Mouse (Mus musculus): ENCODE results near the gene Popdc2. TPM values are rescaled to one million over a fixed set of nuclear protein-coding genes. Genes with fewer than 3 reads are reported as not detected.

Popdc2 gene
- polyA plus RNA-seq, 1 experiment from 2014 or later = 0.52 TPM

GRCm38 (mm10) chr16:38346529-38347325, 15.3 kb upstream of the Popdc2 start, which contains the start of the genes Cox17 and Gm21987:
Gene Cox17, plus strand, starts transcription at chr16:38346991.
Gene Gm21987, plus strand, starts transcription at chr16:38347040.
- H3K36me3 ChIP-seq = peaks cover 22% of the 10 kb centered on the region
- WGBS = 2% methylated on average over 35 of the region's 35 CpGs
- peak; percentile 98 for ATAC-seq (ENCODE audit: low FRiP score, low read depth)
- no peaks in the 10 kb centered on the region for H3K27me3 ChIP-seq
- peak within 1 kb of the TSS; percentile 57 for H3K4me3 ChIP-seq
- H3K4me1 ChIP-seq (replicated peaks) = peaks cover 16% of the 10 kb centered on the region
- H3K4me2 ChIP-seq = peak within 1 kb of the TSS; percentile 66
- H3K9ac ChIP-seq = peak within 1 kb of the TSS; percentile 64
- no peaks in the 10 kb centered on the region for H3K9me3 ChIP-seq
- peak within 1 kb of the TSS; percentile 83 for H3K27ac ChIP-seq (replicated peaks)

GRCm38 (mm10) chr16:38347588-38347987, 14.4 kb upstream of the Popdc2 start:
- peak overlapping the region; percentile 66 for H3K4me2 ChIP-seq
- no peaks in the 10 kb centered on the region for H3K27me3 ChIP-seq
- no peaks in the 10 kb centered on the region for H3K9me3 ChIP-seq
- H3K4me3 ChIP-seq = peak overlapping the region; percentile 57
- 67% methylated on average over 6 of the region's 6 CpGs for WGBS
- peaks cover 27% of the 10 kb centered on the region for H3K36me3 ChIP-seq
- ATAC-seq (ENCODE audit: low FRiP score, low read depth) = no peak
- no peak overlapping the region for H3K27ac ChIP-seq (replicated peaks)
- H3K4me1 ChIP-seq (replicated peaks) = peaks cover 12% of the 10 kb centered on the region
- H3K9ac ChIP-seq = no peak overlapping the region; the same call in 1 of the 2 replicates

GRCm38 (mm10) chr16:38348217-38348761, 13.7 kb upstream of the Popdc2 start:
- Histone ChIP-seq H3K27ac (replicated peaks) (no peak overlapping the region), H3K4me1 (replicated peaks) (peaks cover 12% of the 10 kb centered on the region), H3K9ac (no peak overlapping the region), H3K4me2 (no peak overlapping the region), H3K4me3 (no peak overlapping the region), H3K36me3 (peaks cover 27% of the 10 kb centered on the region), H3K9me3 (no peaks in the 10 kb centered on the region), H3K27me3 (no peaks in the 10 kb centered on the region)
- no peak for ATAC-seq (ENCODE audit: low FRiP score, low read depth)
- 93% methylated on average over 9 of the region's 9 CpGs for WGBS

GRCm38 (mm10) chr16:38349881-38350280, 12.1 kb upstream of the Popdc2 start:
- Histone ChIP-seq H3K9me3 (no peaks in the 10 kb centered on the region), H3K4me1 (replicated peaks) (peaks cover 12% of the 10 kb centered on the region), H3K27ac (replicated peaks) (no peak overlapping the region), H3K9ac (no peak overlapping the region), H3K4me2 (no peak overlapping the region), H3K27me3 (no peaks in the 10 kb centered on the region), H3K4me3 (no peak overlapping the region), H3K36me3 (peaks cover 27% of the 10 kb centered on the region)
- ATAC-seq (ENCODE audit: low FRiP score, low read depth) = no peak
- 96% methylated on average over 2 of the region's 2 CpGs for WGBS

- Histone ChIP-seq H3K9ac (no peak overlapping the region), H3K4me3 (no peak overlapping the region), H3K4me2 (no peak overlapping the region), H3K36me3 (peaks cover 27% of the 10 kb centered on the region), H3K9me3 (no peaks in the 10 kb centered on the region), H3K27me3 (no peaks in the 10 kb centered on the region), H3K4me1 (replicated peaks) (peaks cover 12% of the 10 kb centered on the region), H3K27ac (replicated peaks) (no peak overlapping the region)
- ATAC-seq (ENCODE audit: low FRiP score, low read depth) = no peak
- WGBS = 88% methylated on average over 7 of the region's 7 CpGs
Observed at GRCm38 (mm10) chr16:38350361-38350855, 11.6 kb upstream of the Popdc2 start.

GRCm38 (mm10) chr16:38350939-38351338, 11.1 kb upstream of the Popdc2 start:
- H3K36me3 ChIP-seq = peaks cover 27% of the 10 kb centered on the region
- H3K4me1 ChIP-seq (replicated peaks) = peaks cover 12% of the 10 kb centered on the region
- H3K9me3 ChIP-seq = no peaks in the 10 kb centered on the region
- no peak for ATAC-seq (ENCODE audit: low FRiP score, low read depth)
- no peak overlapping the region for H3K4me3 ChIP-seq
- WGBS = 90% methylated on average over 6 of the region's 6 CpGs
- no peak overlapping the region for H3K27ac ChIP-seq (replicated peaks)
- no peaks in the 10 kb centered on the region for H3K27me3 ChIP-seq
- no peak overlapping the region for H3K9ac ChIP-seq
- H3K4me2 ChIP-seq = no peak overlapping the region

- no peaks in the 10 kb centered on the region for H3K27me3 ChIP-seq
- H3K9me3 ChIP-seq = no peaks in the 10 kb centered on the region
- 76% methylated on average over 7 of the region's 7 CpGs for WGBS
- no peak overlapping the region for H3K9ac ChIP-seq
- H3K27ac ChIP-seq (replicated peaks) = no peak overlapping the region
- H3K36me3 ChIP-seq = peaks cover 27% of the 10 kb centered on the region
- peaks cover 8% of the 10 kb centered on the region for H3K4me1 ChIP-seq (replicated peaks)
- H3K4me3 ChIP-seq = no peak overlapping the region
- ATAC-seq (ENCODE audit: low FRiP score, low read depth) = no peak
- no peak overlapping the region for H3K4me2 ChIP-seq
Observed at GRCm38 (mm10) chr16:38352031-38352430, 10.0 kb upstream of the Popdc2 start.

- no peak overlapping the region for H3K4me2 ChIP-seq
- no peak for ATAC-seq (ENCODE audit: low FRiP score, low read depth)
- H3K36me3 ChIP-seq = peaks cover 27% of the 10 kb centered on the region
Observed at GRCm38 (mm10) chr16:38352851-38353250, 9.2 kb upstream of the Popdc2 start.

GRCm38 (mm10) chr16:38353642-38354041, 8.4 kb upstream of the Popdc2 start:
- Histone ChIP-seq H3K4me1 (replicated peaks) (no peaks in the 10 kb centered on the region), H3K27me3 (no peaks in the 10 kb centered on the region), H3K27ac (replicated peaks) (no peak overlapping the region), H3K36me3 (peaks cover 27% of the 10 kb centered on the region), H3K4me2 (no peak overlapping the region), H3K9me3 (no peaks in the 10 kb centered on the region), H3K9ac (no peak overlapping the region), H3K4me3 (no peak overlapping the region)
- WGBS = 95% methylated on average over 2 of the region's 2 CpGs
- ATAC-seq (ENCODE audit: low FRiP score, low read depth) = no peak

More at GRCm38 (mm10) chr16:38352851-38353250, 9.2 kb upstream of the Popdc2 start:
- no peaks in the 10 kb centered on the region for H3K9me3 ChIP-seq
- no peak overlapping the region for H3K4me3 ChIP-seq
- no peaks in the 10 kb centered on the region for H3K27me3 ChIP-seq
- H3K4me1 ChIP-seq (replicated peaks) = peaks cover 4% of the 10 kb centered on the region
- no peak overlapping the region for H3K9ac ChIP-seq
- H3K27ac ChIP-seq (replicated peaks) = no peak overlapping the region

- Histone ChIP-seq H3K4me2 (no peak overlapping the region), H3K9me3 (no peaks in the 10 kb centered on the region), H3K4me1 (replicated peaks) (no peaks in the 10 kb centered on the region), H3K4me3 (no peak overlapping the region), H3K9ac (no peak overlapping the region), H3K27ac (replicated peaks) (no peak overlapping the region), H3K27me3 (no peaks in the 10 kb centered on the region), H3K36me3 (peaks cover 24% of the 10 kb centered on the region)
- ATAC-seq (ENCODE audit: low FRiP score, low read depth) = no peak
- WGBS = 90% methylated on average over 5 of the region's 5 CpGs
Observed at GRCm38 (mm10) chr16:38354185-38354913, 7.7 kb upstream of the Popdc2 start.

- no peak overlapping the region for H3K4me2 ChIP-seq
- 91% methylated on average over 6 of the region's 6 CpGs for WGBS
- no peak overlapping the region for H3K27ac ChIP-seq (replicated peaks)
- no peaks in the 10 kb centered on the region for H3K36me3 ChIP-seq
- H3K4me3 ChIP-seq = no peak overlapping the region
- no peak overlapping the region for H3K9ac ChIP-seq
- H3K4me1 ChIP-seq (replicated peaks) = 0 out of 2 replicates have a peak, but pooled peaks cover 6% of the 10 kb centered on the region
- H3K27me3 ChIP-seq = no peaks in the 10 kb centered on the region
- H3K9me3 ChIP-seq = no peaks in the 10 kb centered on the region
- no peak for ATAC-seq (ENCODE audit: low FRiP score, low read depth)
Observed at GRCm38 (mm10) chr16:38358256-38358812, 3.7 kb upstream of the Popdc2 start.
